ENCODE assay signal across 8 mouse cellular contexts in the genomic region with DNA sequence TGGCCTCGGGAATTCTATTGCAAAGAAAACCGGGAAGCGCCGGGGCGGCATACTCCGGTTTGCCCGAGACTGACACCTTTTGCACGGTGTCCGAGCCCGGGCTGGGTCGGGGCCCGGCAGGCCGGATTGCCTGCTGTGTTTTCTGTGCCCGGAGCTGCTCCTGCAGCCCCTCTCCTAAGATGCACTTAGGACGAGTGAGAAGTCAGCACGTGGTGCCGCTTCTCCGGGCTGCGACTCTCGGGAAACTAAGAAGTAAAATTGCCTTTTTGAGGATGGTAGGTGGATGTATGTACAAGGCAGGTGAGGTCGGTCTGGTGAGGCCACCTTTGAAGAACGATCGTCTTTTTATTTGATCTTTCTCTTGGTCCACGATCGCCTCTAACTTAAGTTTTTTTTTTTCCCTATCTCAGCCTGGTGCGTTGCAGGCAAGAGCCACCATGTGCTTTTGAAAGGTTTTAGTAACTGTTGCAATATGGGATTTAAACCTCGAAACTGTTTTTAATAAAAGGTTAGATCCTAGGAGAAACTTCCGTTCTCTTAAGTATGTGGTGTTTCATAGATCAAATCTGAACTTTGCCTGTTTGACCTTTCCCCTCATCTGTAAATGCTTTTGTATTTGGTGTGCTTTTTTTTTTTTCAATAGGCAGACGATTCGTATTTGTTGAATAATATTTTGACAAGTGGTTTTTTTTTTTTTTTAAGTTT. TPM values are rescaled to one million over a fixed set of nuclear protein-coding genes. Genes with fewer than 3 reads are reported as not detected.
DNase-seq lines count a peak whose midpoint lies in the region; ATAC-seq and TF ChIP-seq lines count a peak whose summit lies in the region.

No protein-coding gene starts in this region.

- peak overlapping the region; percentile 90 for H3K9ac ChIP-seq in liver, embryonic 11.5 days (ENCODE audit: low read depth, low read length)

- peak overlapping the region; percentile 75 for H3K4me2 ChIP-seq in liver, embryonic 11.5 days

- H3K27me3 ChIP-seq in cerebellum, adult 2 months (ENCODE audit: control insufficient read depth, insufficient read depth, low read length): no peaks in the 10 kb centered on the region
- H3K27me3 ChIP-seq in testis, adult 2 months (ENCODE audit: control insufficient read depth, insufficient read depth, low read length): no peaks in the 10 kb centered on the region
- no peaks in the 10 kb centered on the region for H3K27me3 ChIP-seq in liver, embryonic 11.5 days (replicated peaks; ENCODE audit: control insufficient read depth, insufficient read depth, low read length)

- H3K27ac ChIP-seq in cerebellum, adult 2 months (ENCODE audit: insufficient read depth, low read length): peak overlapping the region; percentile 72
- peak overlapping the region; percentile 23; the same call in 1 of the 2 replicates for H3K27ac ChIP-seq in testis, adult 2 months (ENCODE audit: control insufficient read depth, insufficient read depth, low read depth, low read length)
- H3K27ac ChIP-seq in liver, embryonic 11.5 days (ENCODE audit: low read depth, low read length): peak overlapping the region; percentile 88

- TF ChIP-seq CTCF in cerebellum, adult 2 months (IDR thresholded peaks at IDR 0.05; ENCODE audit: borderline replicate concordance, insufficient read depth, low read depth, low read length): no peak
- TF ChIP-seq CTCF in testis, adult 2 months (IDR thresholded peaks at IDR 0.05; ENCODE audit: control insufficient read depth, insufficient read depth, insufficient replicate concordance, low read depth, low read length): no peak

- H3K36me3 ChIP-seq in testis, adult 2 months (ENCODE audit: control insufficient read depth, insufficient read depth, low read length): no peaks in the 10 kb centered on the region
- H3K36me3 ChIP-seq in liver, embryonic 11.5 days (ENCODE audit: control insufficient read depth, insufficient read depth, low read length): no peaks in the 10 kb centered on the region; the same call in 1 of the 2 replicates

- peak; percentile 29; the same call in 1 of the 2 replicates for ATAC-seq in liver, embryonic 11.5 days (replicated peaks; ENCODE audit: low FRiP score)

- DNase-seq in cerebellum, adult 2 months: no peak
- DNase-seq in cerebellum, postnatal 4 days (ENCODE audit: low spot score in 2 of 2): no peak
- DNase-seq in testis, postnatal 14 days (ENCODE audit: low spot score): no peak
- no peak for DNase-seq in liver, embryonic 11.5 days (ENCODE audit: low spot score)
- DNase-seq in urinary bladder, adult 2 months (ENCODE audit: low spot score): no peak
- no peak for DNase-seq in left cerebral cortex, postnatal 4 days
- no peak for DNase-seq in adrenal gland, adult 18-20 months (ENCODE audit: low spot score in 2 of 2)

- peak overlapping the region; percentile 88 for H3K4me3 ChIP-seq in cerebellum, adult 2 months (replicated peaks; ENCODE audit: insufficient read depth, low read depth, low read length)
- H3K4me3 ChIP-seq in testis, adult 2 months (ENCODE audit: control insufficient read depth, low read depth, low read length): peak overlapping the region; percentile 93
- H3K4me3 ChIP-seq in liver, embryonic 11.5 days (ENCODE audit: low read depth, low read length): peak overlapping the region; percentile 81

- TF ChIP-seq POLR2A in cerebellum, adult 2 months (IDR thresholded peaks at IDR 0.05; ENCODE audit: borderline replicate concordance, insufficient read depth, low read length): no peak
- TF ChIP-seq POLR2A in testis, adult 2 months (IDR thresholded peaks at IDR 0.05; ENCODE audit: control insufficient read depth, low read depth, low read length): no peak

- intact Hi-C loops in left cerebral cortex, postnatal 4 days (cut with DNase I): no loop called here

- WGBS in cerebellum, adult 2 months: 3% methylated on average over 30 of the region's 30 CpGs
- under 1% methylated on average over 30 of the region's 30 CpGs for WGBS in liver, embryonic 11.5 days

- H3K4me1 ChIP-seq in cerebellum, adult 2 months (ENCODE audit: control insufficient read depth, insufficient read depth, low read length): peaks cover 9% of the 10 kb centered on the region
- H3K4me1 ChIP-seq in testis, adult 2 months (ENCODE audit: control insufficient read depth, insufficient read depth, low read length): peaks cover 4% of the 10 kb centered on the region
- H3K4me1 ChIP-seq in liver, embryonic 11.5 days (replicated peaks; ENCODE audit: control insufficient read depth, insufficient read depth, low read length): peaks cover 53% of the 10 kb centered on the region

- H3K9me3 ChIP-seq in liver, embryonic 11.5 days (ENCODE audit: control insufficient read depth, low read length): no peaks in the 10 kb centered on the region

RNA-seq across cellular contexts. Expression of gene Gm20388, which starts 0.8 kb away (rescaled TPM):
- 18.7 and 24.4 TPM in 2 replicates for polyA plus RNA-seq in cerebellum, adult 2 months (2012; rRNA removed)
- 5.1 and 5.6 TPM in 2 replicates for polyA plus RNA-seq in testis, adult 2 months (2012; rRNA removed)
- polyA plus RNA-seq in liver, embryonic 11.5 days (2014; fragmentation: Nextera tagmentation; extraction: Ambion mirVana): 1.4 and 5.3 TPM in 2 replicates
- 47.8 and 50.2 TPM in 2 replicates for polyA plus RNA-seq in urinary bladder, adult 2 months (2012; rRNA removed)
- total RNA-seq in left cerebral cortex, postnatal 4 days (2021): 10 to 100 TPM in 1 of 2 experiments, 1 to 10 TPM in 1; 6.5 to 12.8 TPM
- total RNA-seq in adrenal gland, adult 18-20 months (2021): 1 to 10 TPM; 1.3 to 8.5 TPM

RNA-seq across cellular contexts. Expression of gene Usp10, which starts 1.2 kb away (rescaled TPM):
- polyA plus RNA-seq in cerebellum, adult 2 months (2012; rRNA removed): 96.4 and 110 TPM in 2 replicates
- polyA plus RNA-seq in testis, adult 2 months (2012; rRNA removed): 19.9 and 21.5 TPM in 2 replicates
- 175 and 190 TPM in 2 replicates for polyA plus RNA-seq in liver, embryonic 11.5 days (2014; fragmentation: Nextera tagmentation; extraction: Ambion mirVana)
- polyA plus RNA-seq in urinary bladder, adult 2 months (2012; rRNA removed): 56.0 and 86.9 TPM in 2 replicates
- total RNA-seq in left cerebral cortex, postnatal 4 days (2021): 100 to 1,000 TPM; 150 to 152 TPM
- 100 to 1,000 TPM; 114 to 127 TPM for total RNA-seq in adrenal gland, adult 18-20 months (2021)

RNA-seq across cellular contexts. Expression of gene Klhl36, which starts 49.3 kb away (rescaled TPM):
- polyA plus RNA-seq in cerebellum, adult 2 months (2012; rRNA removed): 12.7 and 15.3 TPM in 2 replicates
- polyA plus RNA-seq in testis, adult 2 months (2012; rRNA removed): 16.3 and 16.9 TPM in 2 replicates
- 9.1 TPM in 2 replicates for polyA plus RNA-seq in liver, embryonic 11.5 days (2014; fragmentation: Nextera tagmentation; extraction: Ambion mirVana)
- polyA plus RNA-seq in urinary bladder, adult 2 months (2012; rRNA removed): 10.6 and 11.6 TPM in 2 replicates
- 10 to 100 TPM in 1 of 2 experiments, 1 to 10 TPM in 1; 8.9 to 11.8 TPM for total RNA-seq in left cerebral cortex, postnatal 4 days (2021)
- 1 to 10 TPM; 4.9 to 5.8 TPM for total RNA-seq in adrenal gland, adult 18-20 months (2021)

Comparison
In these comparisons a context has a peak if more than half of its experiments do, and no peak if none do; other contexts are left out.
1. H3K27ac ChIP-seq: peak in every context shown above with its lines; median percentile 88 in liver, embryonic 11.5 days; 72 in cerebellum, adult 2 months; 23 in testis, adult 2 months.